Mouse (Mus musculus) C2C12 (cell line): ENCODE data around the gene Chpf. TPM values are rescaled to one million over a fixed set of nuclear protein-coding genes. Genes with fewer than 3 reads are reported as not detected.
A peak's percentile ranks its signal among the peaks of the same experiment; 100 is the strongest.

Source experiments
- H3K27me3 ChIP-seq: one replicate; pipeline ENCODE4 v1.6.1; 2011; ENCODE audit not compliant: control insufficient read depth, insufficient read depth, insufficient read length
- H3K36me3 ChIP-seq: one replicate; pipeline ENCODE4 v1.6.1; 2011; ENCODE audit not compliant: control insufficient read depth, insufficient read depth
- H3K4me3 ChIP-seq: one replicate; pipeline ENCODE4 v1.5.1; 2011; ENCODE audit warnings: mild to moderate bottlenecking, control low read depth; ENCODE audit not compliant: poor library complexity, insufficient read depth, severe bottlenecking
- H3K79me2 ChIP-seq: one replicate; pipeline ENCODE4 v1.6.1; 2011; ENCODE audit not compliant: control insufficient read depth, insufficient read depth
- H3K79me3 ChIP-seq: one replicate; pipeline ENCODE4 v1.6.1; 2011; ENCODE audit warnings: low read depth, control low read depth
- H3ac ChIP-seq: one replicate; pipeline ENCODE3; 2011; ENCODE audit warnings: low read depth; ENCODE audit not compliant: control insufficient read depth, insufficient read length
- CEBPB ChIP-seq: IDR thresholded peaks from one replicate; pipeline ENCODE4 v1.6.1; 2011; ENCODE audit warnings: low read depth, mild to moderate bottlenecking, control low read depth, moderate library complexity
- CTCF ChIP-seq: IDR thresholded peaks from one replicate; pipeline ENCODE4 v1.5.1; 2011; ENCODE audit not compliant: control insufficient read depth, insufficient read depth, insufficient read length
- FOSL1 ChIP-seq: IDR thresholded peaks from one replicate; pipeline ENCODE4 v1.8.0; 2011; ENCODE audit warnings: mild to moderate bottlenecking, low read length; ENCODE audit not compliant: poor library complexity, insufficient read depth, severe bottlenecking
- MAX ChIP-seq: IDR thresholded peaks from one replicate; pipeline ENCODE4 v1.6.1; 2011; ENCODE audit warnings: mild to moderate bottlenecking, control low read depth
- MYOD1 ChIP-seq: IDR thresholded peaks from one replicate; pipeline ENCODE4 v1.6.1; 2011; ENCODE audit warnings: low read depth; ENCODE audit not compliant: control insufficient read depth, insufficient read length
- MYOG ChIP-seq: IDR thresholded peaks from one replicate; pipeline ENCODE4 v1.6.1; 2011; ENCODE audit not compliant: control insufficient read depth, insufficient read length; ENCODE audit errors: extremely low read depth
- USF1 ChIP-seq: IDR thresholded peaks from one replicate; pipeline ENCODE4 v1.6.1; 2011; ENCODE audit warnings: low read depth, mild to moderate bottlenecking, control low read depth, moderate library complexity
- polyA plus RNA-seq: library from polyadenylated mRNA; unstranded; fragments of >200 nt; fragmentation: generic; extraction: Trizol; gene quantifications from one replicate; pipeline ENCODE4 v1.2.1, GENCODE M21; 2012; ENCODE audit warnings: missing spikeins

The Chpf gene
- polyA plus RNA-seq, 1 experiment: 49.3 TPM

DNA sequence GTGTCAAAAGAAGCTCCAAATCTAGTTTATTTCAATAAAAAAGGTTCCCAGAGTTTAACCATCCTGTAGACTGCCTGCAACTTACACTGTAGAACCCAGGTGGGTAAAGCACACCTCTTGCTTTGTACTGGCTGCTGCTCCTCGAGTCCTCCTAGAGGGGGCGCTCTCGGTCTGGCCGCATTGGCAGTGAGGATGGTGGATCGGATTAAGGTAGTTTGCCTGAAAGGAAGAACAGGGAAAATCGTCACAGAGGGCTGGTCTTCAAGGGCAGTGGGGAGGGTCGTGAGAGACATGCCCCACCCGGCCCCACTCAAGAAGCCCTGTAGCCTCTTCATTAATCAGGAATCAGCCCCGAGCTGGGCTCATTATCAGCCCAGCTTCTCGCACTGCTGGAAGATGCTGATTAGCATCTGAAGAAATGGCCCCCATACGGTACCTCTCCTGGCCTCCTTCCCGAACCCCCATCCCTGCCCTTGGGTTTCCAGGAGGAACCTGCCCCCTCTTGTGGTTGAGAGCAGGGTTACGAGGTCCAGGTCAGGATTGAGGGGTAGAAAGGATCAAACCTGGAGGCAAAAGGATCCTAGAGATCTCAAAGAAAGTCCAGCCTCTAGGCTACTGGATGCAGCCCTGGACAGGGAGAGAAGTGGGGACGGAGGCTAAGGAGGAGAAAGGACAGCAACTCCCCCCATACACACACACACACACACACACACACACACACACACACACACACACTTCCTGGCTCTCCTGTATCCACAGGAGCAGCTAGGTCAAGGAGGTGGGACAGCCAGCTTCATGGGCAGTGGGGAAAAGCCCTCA, 22.2 kb downstream of the Chpf start:
- no peaks in the 10 kb centered on the region for H3K36me3 ChIP-seq
- no peak overlapping the region for H3K4me3 ChIP-seq
- H3K27me3 ChIP-seq: peaks cover 5% of the 10 kb centered on the region
- H3ac ChIP-seq: no peak overlapping the region
- no peaks in the 10 kb centered on the region for H3K79me2 ChIP-seq
- H3K79me3 ChIP-seq: no peaks in the 10 kb centered on the region
- TF ChIP-seq MYOD1: no peak
- TF ChIP-seq FOSL1: no peak
- no peak for TF ChIP-seq CTCF
- TF ChIP-seq CEBPB: no peak
- no peak for TF ChIP-seq USF1
- TF ChIP-seq MAX: no peak
- TF ChIP-seq MYOG: no peak

DNA sequence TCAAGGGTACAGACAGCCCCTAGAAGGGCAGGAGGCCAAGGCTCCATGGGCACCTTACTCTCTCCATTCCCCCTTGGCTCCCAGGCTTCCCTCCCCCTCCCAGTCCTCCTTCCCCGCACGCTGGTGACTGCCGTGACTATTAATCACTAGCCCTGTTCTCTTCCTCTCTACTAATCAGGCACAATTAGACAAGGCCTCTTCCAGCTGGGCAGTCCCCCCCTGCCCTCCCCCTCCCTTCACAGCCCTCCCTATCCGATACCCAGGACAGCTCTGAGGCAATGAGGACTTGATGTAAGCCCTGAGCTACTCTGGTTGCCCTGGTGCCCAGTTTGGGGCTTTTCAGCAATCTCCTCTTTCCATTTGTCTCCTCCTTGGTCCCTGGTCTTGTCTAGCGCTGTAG, 23.2 kb downstream of the Chpf start:
- Histone ChIP-seq H3ac (no peak overlapping the region), H3K27me3 (peaks cover 5% of the 10 kb centered on the region), H3K79me2 (no peaks in the 10 kb centered on the region), H3K36me3 (no peaks in the 10 kb centered on the region), H3K4me3 (no peak overlapping the region), H3K79me3 (no peaks in the 10 kb centered on the region)
- TF ChIP-seq MYOG (no peak), MYOD1 (no peak), FOSL1 (no peak), CTCF (no peak), USF1 (no peak), MAX (no peak)

DNA sequence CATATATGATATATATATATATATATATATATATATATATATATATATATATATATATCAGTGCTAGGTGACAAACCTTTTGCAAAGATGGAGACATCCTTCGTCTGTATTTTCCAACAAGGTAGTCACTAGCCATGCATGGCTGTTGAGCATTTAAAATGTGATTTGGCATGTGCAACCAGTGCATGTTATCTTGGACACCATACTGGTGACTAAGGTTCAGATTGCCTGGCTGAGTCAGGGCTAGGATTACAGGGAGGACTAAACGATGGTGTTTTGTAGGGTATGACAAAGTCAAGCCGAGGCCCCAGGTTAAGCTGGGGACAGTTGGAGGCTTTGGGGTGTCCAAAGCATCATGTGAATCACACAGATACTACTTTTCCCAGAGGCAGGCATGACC, 23.7 kb downstream of the Chpf start:
- TF ChIP-seq FOSL1 (no peak), CEBPB (no peak), USF1 (no peak), MYOD1 (no peak), MAX (peak; percentile 55), CTCF (no peak)
- Histone ChIP-seq H3K79me2 (no peaks in the 10 kb centered on the region), H3K27me3 (peaks cover 5% of the 10 kb centered on the region)

DNA sequence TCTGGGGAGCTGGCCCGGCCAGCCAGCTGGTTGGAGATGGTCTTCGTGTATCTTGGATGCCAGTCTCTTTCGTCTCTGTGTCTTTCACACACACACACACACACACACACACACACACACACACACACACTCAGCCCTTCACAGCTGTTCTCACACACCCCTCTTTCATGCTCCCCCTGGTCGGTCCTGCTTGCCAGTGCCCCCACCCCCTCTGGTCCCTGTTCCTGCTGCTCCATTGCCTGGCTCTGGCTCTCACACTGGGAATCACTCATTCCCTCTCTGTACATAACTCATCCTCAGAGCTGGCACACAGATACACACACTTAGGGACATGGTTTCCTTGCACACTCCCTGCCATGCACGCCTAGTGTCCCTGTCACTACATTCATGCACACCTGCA, 27.2 kb downstream of the Chpf start:
- no peak overlapping the region for H3ac ChIP-seq
- H3K27me3 ChIP-seq: peaks cover 5% of the 10 kb centered on the region
- no peaks in the 10 kb centered on the region for H3K36me3 ChIP-seq
- no peak overlapping the region for H3K4me3 ChIP-seq
- H3K79me2 ChIP-seq: no peaks in the 10 kb centered on the region
- H3K79me3 ChIP-seq: no peaks in the 10 kb centered on the region
- TF ChIP-seq MYOD1: no peak
- no peak for TF ChIP-seq USF1
- TF ChIP-seq MYOG: no peak
- TF ChIP-seq FOSL1: no peak

More for the DNA sequence above, 23.7 kb downstream of the Chpf start:
- H3K79me3 ChIP-seq: no peaks in the 10 kb centered on the region
- H3K4me3 ChIP-seq: no peak overlapping the region
- no peaks in the 10 kb centered on the region for H3K36me3 ChIP-seq
- H3ac ChIP-seq: no peak overlapping the region

DNA sequence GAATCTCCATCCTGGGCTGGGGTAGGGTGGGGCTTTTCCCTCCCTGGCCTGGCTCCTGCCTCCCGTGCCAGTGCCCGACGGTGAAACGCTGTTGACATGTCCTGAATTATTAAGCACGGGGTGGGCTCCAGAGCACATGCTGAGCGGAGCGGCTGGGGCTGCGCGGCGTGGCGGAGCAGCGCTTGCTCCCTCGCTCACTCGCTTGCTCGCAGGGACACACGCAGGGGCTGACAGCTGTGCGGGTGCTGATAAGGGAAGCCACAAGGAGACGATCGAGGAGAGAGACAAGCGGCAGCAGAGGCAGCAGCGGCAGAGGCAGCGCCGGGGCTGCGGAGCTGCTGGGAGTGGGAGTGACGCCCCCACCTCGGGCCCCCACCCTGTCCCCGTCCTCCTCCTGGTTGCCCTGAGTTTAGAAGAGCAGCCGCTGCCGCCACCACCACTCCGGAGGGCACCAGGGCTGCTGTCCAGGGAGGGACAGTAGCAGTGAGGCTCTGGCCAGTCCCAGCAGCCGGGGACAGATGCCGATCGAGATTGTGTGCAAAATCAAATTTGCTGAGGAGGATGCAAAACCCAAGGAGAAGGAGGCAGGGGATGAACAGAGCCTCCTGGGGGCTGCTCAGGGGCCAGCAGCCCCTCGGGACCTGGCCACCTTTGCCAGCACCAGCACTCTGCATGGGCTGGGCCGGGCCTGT, 28.6 kb downstream of the Chpf start, which contains the start of gene Asic4:
Gene Asic4, plus strand, starts transcription at position 123 of the 692 bp plus-strand sequence.
- H3K79me2 ChIP-seq: no peaks in the 10 kb centered on the region
- TF ChIP-seq MYOG (no peak), MYOD1 (peak; percentile 23)
- H3K79me3 ChIP-seq: no peaks in the 10 kb centered on the region
- no peaks in the 10 kb centered on the region for H3K36me3 ChIP-seq
- H3K4me3 ChIP-seq: no peak within 1 kb of the TSS
- peak within 1 kb of the TSS; percentile 13 for H3ac ChIP-seq
- peaks cover 5% of the 10 kb centered on the region for H3K27me3 ChIP-seq
